Mouse (Mus musculus) neural tube, embryonic 11.5 days (tissue): ENCODE results near the gene Hist1h2bn. TPM values are rescaled to one million over a fixed set of nuclear protein-coding genes. Genes with fewer than 3 reads are reported as not detected.
"Not testable (repeated sequence)": the region's sequence is repeated elsewhere in the genome, so short reads cannot be mapped to it uniquely, and the experiment has no call there.

Source experiments
- ATAC-seq: fragments of 200-750 bp; cut with Nextera tagmentation; 2 replicates; pipeline ENCODE4 v1.8.0; 2017; ENCODE audit warnings: moderate number of reproducible peaks, mild to moderate bottlenecking, moderate TSS enrichment, moderate library complexity; ENCODE audit not compliant: insufficient read depth, low FRiP score, low TSS enrichment
- DNase-seq: peaks from one replicate; pipeline ENCODE4 v3.0.0-alpha.2; 2015; ENCODE audit warnings: low spot score
- H3K27ac ChIP-seq: fragments of 300-500 bp; sonication (generic); 2 replicates; pipeline ENCODE4 v1.5.1; 2014; ENCODE audit warnings: low read depth, mild to moderate bottlenecking, low read length
- H3K27me3 ChIP-seq: fragments of 300-500 bp; sonication (generic); 2 replicates; pipeline ENCODE4 v1.6.1; 2014; ENCODE audit warnings: mild to moderate bottlenecking, low read length, mixed read lengths; ENCODE audit not compliant: control insufficient read depth, insufficient read depth
- H3K36me3 ChIP-seq: fragments of 300-500 bp; sonication (generic); 2 replicates; pipeline ENCODE4 v1.6.1; 2014; ENCODE audit warnings: mild to moderate bottlenecking, low read length, moderate library complexity, mixed read lengths; ENCODE audit not compliant: control insufficient read depth, insufficient read depth
- H3K4me1 ChIP-seq: fragments of 300-500 bp; sonication (generic); 2 replicates; pipeline ENCODE4 v1.6.1; 2014; ENCODE audit warnings: low read length, mixed read lengths; ENCODE audit not compliant: control insufficient read depth, insufficient read depth
- H3K4me2 ChIP-seq: fragments of 300-500 bp; sonication (generic); 2 replicates; pipeline ENCODE4 v1.6.1; 2014; ENCODE audit warnings: low read depth, mild to moderate bottlenecking, moderate library complexity
- H3K4me3 ChIP-seq: fragments of 300-500 bp; sonication (generic); 2 replicates; pipeline ENCODE4 v1.5.1; 2014; ENCODE audit warnings: low read depth, low read length
- H3K9ac ChIP-seq: fragments of 300-500 bp; sonication (generic); 2 replicates; pipeline ENCODE4 v1.6.1; 2014; ENCODE audit warnings: mild to moderate bottlenecking, low read length
- H3K9me3 ChIP-seq: fragments of 300-500 bp; sonication (generic); 2 replicates; pipeline ENCODE4 v1.6.1; 2016; ENCODE audit warnings: low read length; ENCODE audit not compliant: control insufficient read depth
- WGBS: fragments of 180-500 bp; shearing (Covaris S2); extraction: QIAGEN DNeasy Blood & Tissue Kit; methylation state at CpG from one replicate; pipeline ENCODE4 v1.1.7; 2014; 5-methylcytosine and 5-hydroxymethylcytosine counted together
- polyA plus RNA-seq: library from polyadenylated mRNA; unstranded; fragments of >200 nt; fragmentation: Nextera tagmentation; extraction: Ambion mirVana; gene quantifications from 2 replicates; pipeline ENCODE4 v1.2.1, GENCODE M21; 2014

Gene Hist1h2bn
- polyA plus RNA-seq, 1 experiment from 2014 or later: 2.1 TPM

GRCm38 (mm10) chr13:21715864-21716539 lies 37.9 kb upstream of the Hist1h2bn start, which contains the start of the genes Hist1h2bl and Hist1h2ai:
Hist1h2bl (minus strand) TSS chr13:21716143.
Hist1h2ai (plus strand) TSS chr13:21716422.
- WGBS: 1% methylated on average over 27 of the region's 50 CpGs
- peak within 1 kb of the TSS; percentile 32 for H3K4me3 ChIP-seq
- peak; percentile 92 for ATAC-seq

GRCm38 (mm10) chr13:21716540-21717391 lies 37.2 kb upstream of the Hist1h2bn start:
- peak; percentile 4; the same call in 1 of the 2 replicates for ATAC-seq
- Histone ChIP-seq H3K4me2 (peak overlapping the region; percentile 68), H3K4me3 (peak overlapping the region; percentile 32), H3K27ac (peak overlapping the region; percentile 87), H3K9ac (peak overlapping the region; percentile 69), H3K4me1 (peaks cover 24% of the 10 kb centered on the region)
- not testable (repeated sequence) for H3K9me3 ChIP-seq, H3K27me3 ChIP-seq, H3K36me3 ChIP-seq
- WGBS: 1% methylated on average over 11 of the region's 38 CpGs
- DNase-seq: peak; percentile 66

More at GRCm38 (mm10) chr13:21715864-21716539, 37.9 kb upstream of the Hist1h2bn start, which contains the start of the genes Hist1h2bl and Hist1h2ai:
- H3K9me3 ChIP-seq, H3K36me3 ChIP-seq, H3K27me3 ChIP-seq: not testable (repeated sequence)
- H3K9ac ChIP-seq: peak within 1 kb of the TSS; percentile 69
- peak within 1 kb of the TSS; percentile 68 for H3K4me2 ChIP-seq
- DNase-seq: peak; percentile 83
- peak within 1 kb of the TSS; percentile 87 for H3K27ac ChIP-seq
- H3K4me1 ChIP-seq: peaks cover 22% of the 10 kb centered on the region

GRCm38 (mm10) chr13:21717397-21718357 lies 36.2 kb upstream of the Hist1h2bn start, which contains the start of gene Hist1h3h:
Hist1h3h (plus strand) TSS chr13:21717659.
- peak; percentile 33 for ATAC-seq
- H3K27ac ChIP-seq: peak within 1 kb of the TSS; percentile 87
- DNase-seq: peak; percentile 87
- WGBS: under 1% methylated on average over 27 of the region's 56 CpGs
- peaks cover 25% of the 10 kb centered on the region for H3K4me1 ChIP-seq
- not testable (repeated sequence) for H3K9me3 ChIP-seq, H3K36me3 ChIP-seq, H3K27me3 ChIP-seq
- peak within 1 kb of the TSS; percentile 32 for H3K4me3 ChIP-seq
- H3K4me2 ChIP-seq: peak within 1 kb of the TSS; percentile 68
- H3K9ac ChIP-seq: peak within 1 kb of the TSS; percentile 69

- peaks cover 26% of the 10 kb centered on the region for H3K4me1 ChIP-seq
- peak overlapping the region; percentile 32 for H3K4me3 ChIP-seq
- H3K9me3 ChIP-seq: no peaks in the 10 kb centered on the region
- H3K4me2 ChIP-seq: peak overlapping the region; percentile 49
- peak overlapping the region; percentile 65 for H3K27ac ChIP-seq
- DNase-seq (peak; percentile 44), ATAC-seq (no peak)
- H3K36me3 ChIP-seq: no peaks in the 10 kb centered on the region
- H3K27me3 ChIP-seq: no peaks in the 10 kb centered on the region
- H3K9ac ChIP-seq: peak overlapping the region; percentile 61
- 63% methylated on average over 4 of the region's 4 CpGs for WGBS
Observed at GRCm38 (mm10) chr13:21718381-21719080, 35.4 kb upstream of the Hist1h2bn start.

GRCm38 (mm10) chr13:21721107-21721756 lies 32.7 kb upstream of the Hist1h2bn start:
- Histone ChIP-seq H3K4me1 (peaks cover 20% of the 10 kb centered on the region), H3K9ac (peak overlapping the region; percentile 80), H3K27ac (peak overlapping the region; percentile 90), H3K4me3 (peak overlapping the region; percentile 31), H3K4me2 (peak overlapping the region; percentile 57)
- not testable (repeated sequence) for H3K27me3 ChIP-seq, H3K36me3 ChIP-seq, H3K9me3 ChIP-seq
- peak; percentile 11; the same call in 1 of the 2 replicates for ATAC-seq
- peak; percentile 35 for DNase-seq
- 3% methylated on average over 20 of the region's 44 CpGs for WGBS

GRCm38 (mm10) chr13:21721757-21722372 lies 32.1 kb upstream of the Hist1h2bn start, which contains the start of gene Hist1h2bm:
Hist1h2bm (plus strand) TSS chr13:21722044.
- H3K36me3 ChIP-seq: not testable (repeated sequence)

GRCm38 (mm10) chr13:21722373-21722925 lies 31.5 kb upstream of the Hist1h2bn start:
- no peaks in the 10 kb centered on the region for H3K36me3 ChIP-seq
- 3% methylated on average over 9 of the region's 11 CpGs for WGBS

More at GRCm38 (mm10) chr13:21721757-21722372, 32.1 kb upstream of the Hist1h2bn start, which contains the start of gene Hist1h2bm:
- 0% methylated on average over 28 of the region's 37 CpGs for WGBS
- peaks cover 20% of the 10 kb centered on the region for H3K4me1 ChIP-seq
- not testable (repeated sequence) for H3K9me3 ChIP-seq, H3K27me3 ChIP-seq
- H3K4me3 ChIP-seq: peak within 1 kb of the TSS; percentile 31
- peak within 1 kb of the TSS; percentile 90 for H3K27ac ChIP-seq
- ATAC-seq (peak; percentile 94), DNase-seq (peak; percentile 85)
- H3K4me2 ChIP-seq: peak within 1 kb of the TSS; percentile 57
- H3K9ac ChIP-seq: peak within 1 kb of the TSS; percentile 80

More at GRCm38 (mm10) chr13:21722373-21722925, 31.5 kb upstream of the Hist1h2bn start:
- DNase-seq (peak; percentile 21), ATAC-seq (peak; percentile 25; the same call in 1 of the 2 replicates)
- peak overlapping the region; percentile 61 for H3K9ac ChIP-seq
- H3K4me3 ChIP-seq: peak overlapping the region; percentile 25
- no peaks in the 10 kb centered on the region for H3K9me3 ChIP-seq
- H3K4me2 ChIP-seq: peak overlapping the region; percentile 45
- H3K27me3 ChIP-seq: no peaks in the 10 kb centered on the region
- H3K4me1 ChIP-seq: peaks cover 23% of the 10 kb centered on the region
- peak overlapping the region; percentile 90 for H3K27ac ChIP-seq
